Mouse (Mus musculus) liver, embryonic 13.5 days (tissue): ENCODE measurements at regions not wholly inside any gene's neighbourhood (a gene's known extent, or its start where the extent isn't known, plus 50 kb on each side); places are given as distances from the start of the nearest gene placed in this dataset.
A peak's percentile ranks its signal among the peaks of the same experiment; 100 is the strongest.

Experiments
- ATAC-seq: fragments of 200-750 bp; cut with Nextera tagmentation; 2 replicates; pipeline ENCODE4 v1.8.0; 2017; ENCODE audit warnings: low read depth, mild to moderate bottlenecking, moderate number of reproducible peaks, moderate library complexity
- DNase-seq: peaks from one replicate; pipeline ENCODE4 v3.0.0; 2022
- H3K27ac ChIP-seq: fragments of 300-500 bp; sonication (generic); 2 replicates; pipeline ENCODE4 v1.5.1; 2015; ENCODE audit warnings: moderate library complexity, mild to moderate bottlenecking, inconsistent platforms
- H3K27me3 ChIP-seq: fragments of 300-500 bp; sonication (generic); 2 replicates; pipeline ENCODE4 v1.6.1; 2015; ENCODE audit warnings: mild to moderate bottlenecking, inconsistent platforms
- H3K36me3 ChIP-seq: fragments of 300-500 bp; sonication (generic); 2 replicates; pipeline ENCODE4 v1.6.1; 2015; ENCODE audit warnings: mild to moderate bottlenecking, inconsistent platforms
- H3K4me1 ChIP-seq: fragments of 300-500 bp; sonication (generic); replicated peaks from 2 replicates; pipeline ENCODE4 v1.6.1; 2015; ENCODE audit warnings: inconsistent platforms
- H3K4me2 ChIP-seq: fragments of 300-500 bp; sonication (generic); 2 replicates; pipeline ENCODE4 v1.6.1; 2015; ENCODE audit warnings: inconsistent platforms, mild to moderate bottlenecking, moderate library complexity
- H3K4me3 ChIP-seq: fragments of 300-500 bp; sonication (generic); replicated peaks from 2 replicates; pipeline ENCODE4 v1.5.1; 2015; ENCODE audit warnings: mild to moderate bottlenecking, inconsistent platforms
- H3K9ac ChIP-seq: fragments of 300-500 bp; sonication (generic); 2 replicates; pipeline ENCODE4 v1.6.1; 2015; ENCODE audit warnings: mild to moderate bottlenecking, inconsistent platforms
- H3K9me3 ChIP-seq: fragments of 300-500 bp; sonication (generic); replicated peaks from 2 replicates; pipeline ENCODE4 v1.6.1; 2016; ENCODE audit warnings: inconsistent platforms
- WGBS: fragments of 180-500 bp; shearing (Covaris S2); methylation state at CpG from one replicate; pipeline ENCODE4 v1.1.7; 2015; ENCODE audit not compliant: insufficient replicate concordance; 5-methylcytosine and 5-hydroxymethylcytosine counted together

DNA sequence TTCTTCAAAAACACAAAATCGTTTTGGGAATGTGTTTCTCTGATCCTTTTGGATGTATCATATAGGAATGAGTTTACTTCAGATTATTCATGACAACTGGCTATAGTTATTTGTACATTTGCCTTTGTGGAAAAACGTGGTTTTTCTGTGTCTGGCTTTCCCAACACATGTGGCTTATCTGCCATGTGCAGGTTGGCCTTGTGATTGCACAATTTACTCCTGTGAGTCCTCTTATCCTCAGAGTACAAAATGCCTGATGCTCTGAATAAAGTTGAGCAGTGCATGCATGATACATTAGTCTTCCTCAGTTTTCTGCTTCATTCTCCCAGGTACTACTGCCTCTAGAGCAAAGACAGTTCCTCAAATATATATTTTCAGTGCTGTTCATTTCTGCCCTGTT lies 881.6 kb downstream of the Lrfn5 start:
- no peak for ATAC-seq
- no peak overlapping the region for H3K27ac ChIP-seq
- no peak for DNase-seq
- no peak overlapping the region for H3K4me2 ChIP-seq
- 31% methylated on average over 2 of the region's 2 CpGs for WGBS
- no peaks in the 10 kb centered on the region for H3K36me3 ChIP-seq
- no peaks in the 10 kb centered on the region for H3K27me3 ChIP-seq
- H3K9me3 ChIP-seq = no peaks in the 10 kb centered on the region
- H3K9ac ChIP-seq = no peak overlapping the region
- H3K4me1 ChIP-seq = no peaks in the 10 kb centered on the region
- H3K4me3 ChIP-seq = no peak overlapping the region

DNA sequence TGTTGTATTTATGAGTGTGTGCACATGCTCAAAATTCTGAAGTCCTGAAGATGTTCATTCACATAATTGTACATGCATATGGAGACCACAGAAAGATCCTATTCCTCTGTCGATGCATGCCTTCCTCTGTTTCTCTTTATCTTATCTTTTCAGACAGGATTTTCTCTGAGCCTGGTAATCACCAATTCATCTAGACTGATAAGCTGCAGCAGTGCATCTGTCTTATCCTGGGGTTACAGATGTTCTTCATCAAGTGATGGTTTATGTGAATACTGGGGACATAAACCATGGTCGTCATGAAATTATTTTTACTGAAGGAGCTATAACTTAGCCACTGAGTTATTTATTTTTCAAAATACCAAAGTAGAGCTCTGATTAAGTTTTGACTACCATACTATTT lies 905.7 kb downstream of the Lrfn5 start:
- Histone ChIP-seq H3K27ac (no peak overlapping the region), H3K4me2 (no peak overlapping the region), H3K36me3 (no peaks in the 10 kb centered on the region), H3K27me3 (no peaks in the 10 kb centered on the region), H3K9ac (no peak overlapping the region), H3K4me1 (no peaks in the 10 kb centered on the region), H3K4me3 (no peak overlapping the region), H3K9me3 (no peaks in the 10 kb centered on the region)
- WGBS = 30% methylated on average over 2 of the region's 2 CpGs
- DNase-seq (no peak), ATAC-seq (no peak)

DNA sequence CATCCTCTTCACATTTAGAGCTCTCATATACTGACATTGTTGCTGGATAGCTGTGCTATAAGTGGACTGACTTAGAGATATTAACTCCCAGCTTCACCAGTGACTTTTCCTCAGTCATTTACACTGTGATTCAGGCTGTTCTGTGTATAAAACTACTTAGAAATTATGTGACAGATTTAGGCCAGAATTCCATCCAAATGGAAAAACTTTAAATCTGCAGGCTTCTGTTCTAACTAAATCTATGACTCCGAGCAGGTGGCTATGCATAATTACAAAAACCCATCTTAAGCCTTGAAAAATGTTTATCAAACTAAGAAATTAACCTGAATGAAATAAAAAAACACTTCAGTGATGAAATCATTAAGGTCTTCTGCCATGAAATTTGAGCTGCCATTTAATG lies 927.7 kb downstream of the Lrfn5 start:
- Histone ChIP-seq H3K4me1 (no peaks in the 10 kb centered on the region), H3K4me2 (no peak overlapping the region), H3K36me3 (no peaks in the 10 kb centered on the region), H3K9me3 (no peaks in the 10 kb centered on the region), H3K27ac (no peak overlapping the region), H3K9ac (no peak overlapping the region), H3K4me3 (no peak overlapping the region), H3K27me3 (no peaks in the 10 kb centered on the region)
- 50% methylated on average over 1 of the region's 1 CpGs for WGBS
- DNase-seq (no peak), ATAC-seq (no peak)

DNA sequence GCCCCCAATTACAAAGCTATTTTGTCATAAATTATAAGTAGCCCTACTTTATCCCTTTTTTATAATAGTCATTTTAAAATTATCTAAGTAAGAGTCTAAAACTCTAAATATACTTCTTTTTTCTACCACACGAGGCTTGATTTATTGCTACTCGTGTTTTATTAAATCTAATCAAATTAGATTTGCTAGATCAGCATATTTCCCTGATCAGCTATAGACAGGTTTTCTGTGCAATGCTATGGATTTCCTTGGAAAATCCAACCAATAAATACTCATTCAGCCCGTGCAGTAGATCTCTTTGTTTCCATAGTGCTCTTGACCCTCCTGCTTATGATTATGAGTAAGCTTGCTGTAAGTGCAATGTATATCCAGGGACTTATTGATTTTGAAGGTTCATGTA lies 960.4 kb downstream of the Lrfn5 start:
- WGBS = 53% methylated on average over 3 of the region's 3 CpGs
- H3K9ac ChIP-seq = no peak overlapping the region
- no peaks in the 10 kb centered on the region for H3K36me3 ChIP-seq
- ATAC-seq (no peak), DNase-seq (no peak)
- no peak overlapping the region for H3K4me3 ChIP-seq
- H3K4me2 ChIP-seq = no peak overlapping the region
- H3K27ac ChIP-seq = no peak overlapping the region
- H3K27me3 ChIP-seq = no peaks in the 10 kb centered on the region
- H3K4me1 ChIP-seq = no peaks in the 10 kb centered on the region
- H3K9me3 ChIP-seq = no peaks in the 10 kb centered on the region

DNA sequence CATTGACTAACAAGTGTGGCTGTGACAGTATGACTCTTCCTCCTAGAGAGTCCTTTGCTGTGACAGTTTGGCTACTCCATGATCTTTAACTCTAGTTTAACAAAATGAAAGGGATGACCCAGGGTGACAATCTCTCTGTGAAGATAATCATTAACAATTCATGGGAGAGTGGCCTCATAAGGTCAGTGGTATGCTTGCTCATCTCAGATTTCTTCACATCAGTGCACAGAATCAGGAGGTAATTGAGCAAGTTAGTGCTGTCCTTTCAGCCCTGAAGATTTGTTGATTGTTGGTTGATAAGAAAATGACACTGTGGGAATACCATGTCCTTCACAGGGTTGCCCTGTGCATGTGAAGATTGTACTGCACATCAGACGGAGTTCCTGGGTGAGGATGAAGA lies 1005.6 kb downstream of the Lrfn5 start:
- no peak overlapping the region for H3K27ac ChIP-seq
- 61% methylated on average over 1 of the region's 1 CpGs for WGBS
- no peak overlapping the region for H3K4me2 ChIP-seq
- ATAC-seq = no peak
- DNase-seq = no peak
- H3K4me3 ChIP-seq = no peak overlapping the region
- no peaks in the 10 kb centered on the region for H3K36me3 ChIP-seq
- no peaks in the 10 kb centered on the region for H3K27me3 ChIP-seq
- H3K4me1 ChIP-seq = no peaks in the 10 kb centered on the region
- no peak overlapping the region for H3K9ac ChIP-seq
- no peaks in the 10 kb centered on the region for H3K9me3 ChIP-seq

DNA sequence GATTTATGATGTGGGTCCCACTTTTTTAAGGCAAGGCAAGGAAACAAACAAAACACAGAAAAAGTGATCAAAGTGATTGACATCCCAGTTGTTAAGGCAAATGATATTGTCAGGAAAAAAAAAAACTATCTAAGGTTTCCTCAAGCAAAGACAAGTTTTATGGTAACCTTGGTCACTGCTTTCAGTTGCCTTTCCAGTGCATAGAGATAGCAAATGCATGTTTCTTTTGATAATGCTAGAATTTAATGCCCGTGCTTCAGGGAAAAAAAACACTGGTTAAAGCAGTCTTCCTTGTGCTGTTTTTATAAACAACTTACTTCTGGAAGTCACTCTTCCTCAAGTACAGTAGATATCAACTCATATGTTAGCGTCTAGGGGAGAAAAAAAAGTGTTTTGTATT lies 1029.4 kb downstream of the Lrfn5 start:
- H3K9me3 ChIP-seq = no peaks in the 10 kb centered on the region
- H3K4me1 ChIP-seq = no peaks in the 10 kb centered on the region
- H3K36me3 ChIP-seq = no peaks in the 10 kb centered on the region
- H3K4me3 ChIP-seq = no peak overlapping the region
- no peak overlapping the region for H3K9ac ChIP-seq
- 30% methylated on average over 2 of the region's 2 CpGs for WGBS
- DNase-seq (no peak), ATAC-seq (no peak)
- H3K27me3 ChIP-seq = no peaks in the 10 kb centered on the region
- no peak overlapping the region for H3K4me2 ChIP-seq
- no peak overlapping the region for H3K27ac ChIP-seq

DNA sequence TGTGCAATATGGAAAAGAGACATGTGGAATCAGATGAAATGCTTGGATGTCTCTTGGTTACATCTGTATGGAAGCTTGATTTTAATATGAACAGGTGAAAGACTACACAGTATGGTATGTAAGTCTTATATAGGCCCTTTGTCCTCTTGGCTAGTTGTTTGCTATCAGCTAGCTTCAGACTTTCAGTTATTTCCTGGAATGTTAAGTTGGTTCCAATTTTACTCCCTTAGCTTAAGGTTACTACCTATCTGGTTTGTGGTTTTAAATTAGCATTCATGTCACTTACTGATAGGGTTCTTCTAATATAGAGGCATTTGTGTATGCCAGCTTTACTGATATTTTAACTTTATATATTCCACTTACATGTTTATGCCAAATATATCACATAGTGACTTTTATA lies 1031.7 kb downstream of the Lrfn5 start:
- Histone ChIP-seq H3K4me1 (no peaks in the 10 kb centered on the region), H3K4me2 (no peak overlapping the region), H3K4me3 (no peak overlapping the region), H3K9ac (no peak overlapping the region), H3K9me3 (no peaks in the 10 kb centered on the region), H3K27me3 (no peaks in the 10 kb centered on the region), H3K36me3 (no peaks in the 10 kb centered on the region), H3K27ac (no peak overlapping the region)
- DNase-seq (no peak), ATAC-seq (peak; percentile 70)

DNA sequence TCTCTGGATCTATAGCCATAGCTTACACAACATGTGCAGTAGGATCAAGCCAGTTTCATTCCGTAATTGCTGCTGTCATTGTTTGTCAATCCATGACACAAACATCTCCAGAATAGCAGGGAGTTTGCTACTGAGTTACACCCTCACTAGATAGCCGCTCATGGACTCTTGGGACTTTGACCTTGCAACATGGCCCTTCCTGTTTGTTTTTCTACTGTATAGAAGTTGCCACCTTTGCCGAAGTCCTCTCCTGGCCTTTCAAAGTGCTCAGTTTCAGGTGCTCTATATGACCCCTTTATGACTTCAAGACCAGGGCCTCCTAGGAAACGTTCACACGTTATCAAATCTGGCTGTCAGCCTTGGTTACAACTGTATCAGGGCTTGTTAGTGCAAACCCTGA lies 1040.8 kb downstream of the Lrfn5 start:
- H3K27ac ChIP-seq = no peak overlapping the region
- no peak overlapping the region for H3K9ac ChIP-seq
- ATAC-seq = no peak
- no peak for DNase-seq
- H3K4me3 ChIP-seq = no peak overlapping the region
- H3K4me2 ChIP-seq = no peak overlapping the region
- H3K36me3 ChIP-seq = no peaks in the 10 kb centered on the region
- no peaks in the 10 kb centered on the region for H3K4me1 ChIP-seq
- no peaks in the 10 kb centered on the region for H3K27me3 ChIP-seq
- WGBS = 58% methylated on average over 5 of the region's 5 CpGs
- no peaks in the 10 kb centered on the region for H3K9me3 ChIP-seq
